Mouse (Mus musculus): ENCODE results near the gene Krtap4-6.

DNA sequence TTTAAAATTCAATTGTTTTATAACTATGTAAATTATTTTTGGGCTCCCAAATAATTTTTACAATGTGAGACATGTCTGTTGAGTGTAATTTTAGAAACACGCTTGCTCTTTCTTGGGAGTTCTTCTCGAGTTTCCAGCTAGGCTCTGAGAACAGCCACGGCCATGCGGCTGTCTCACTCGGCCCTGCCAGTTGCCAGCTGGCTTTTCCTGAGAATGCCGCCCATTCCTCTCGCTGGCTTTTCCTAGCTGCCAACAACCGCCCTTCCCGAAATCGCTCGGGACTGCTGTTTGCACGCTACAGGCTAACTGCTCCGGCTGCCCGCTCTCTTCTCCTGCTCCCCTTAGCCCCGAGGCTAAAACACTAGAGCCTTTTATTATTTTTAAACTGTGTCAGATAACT, 19.3 kb downstream of the Krtap4-6 start:
- TF ChIP-seq CHD2 (IDR thresholded peaks at IDR 0.05; ENCODE audit: low read length) (no peak), CTCF (IDR thresholded peaks at IDR 0.05 in 2 of 3, conservative IDR thresholded peaks at IDR 0.05 in 1 of 3; ENCODE audit: control insufficient read depth in 1 of 3, insufficient read depth in 1 of 3, low read depth in 2 of 3, low read length in 3 of 3, poor library complexity in 1 of 3, severe bottlenecking in 1 of 3) (no peak)
